Mouse (Mus musculus) liver, adult 2 months (tissue): Measurements from ENCODE around the gene Coa4. TPM values are rescaled to one million over a fixed set of nuclear protein-coding genes. Genes with fewer than 3 reads are reported as not detected.

Experiments used
- DNase-seq: peaks from one replicate; pipeline ENCODE4 v3.0.0-alpha.2; 2011; ENCODE audit warnings: low read depth, low spot score; ENCODE audit errors: extremely low read depth
- H3K27ac ChIP-seq: fragments of 200-500 bp; replicated peaks from 2 replicates; pipeline ENCODE4 v1.5.1; 2012; ENCODE audit warnings: low read depth, mild to moderate bottlenecking, control low read depth, inconsistent platforms, low read length; ENCODE audit not compliant: insufficient read depth
- H3K27me3 ChIP-seq: fragments of 200-500 bp; 2 replicates; pipeline ENCODE4 v1.6.1; 2012; ENCODE audit warnings: mild to moderate bottlenecking, moderate library complexity, low read length, inconsistent platforms; ENCODE audit not compliant: control insufficient read depth, insufficient read depth
- H3K36me3 ChIP-seq: fragments of 200-500 bp; 2 replicates; pipeline ENCODE4 v1.6.1; 2012; ENCODE audit warnings: low read length, inconsistent platforms; ENCODE audit not compliant: control insufficient read depth, insufficient read depth
- H3K4me1 ChIP-seq: fragments of 200-500 bp; 2 replicates; pipeline ENCODE4 v1.6.1; 2011; ENCODE audit warnings: low read length; ENCODE audit not compliant: control insufficient read depth, insufficient read depth
- H3K4me3 ChIP-seq: fragments of 200-500 bp; 2 replicates; pipeline ENCODE4 v1.5.1; 2011; ENCODE audit warnings: low read depth, mild to moderate bottlenecking, control low read depth, low read length, moderate library complexity; ENCODE audit not compliant: insufficient read depth
- H3K79me2 ChIP-seq: fragments of 200-500 bp; 2 replicates; pipeline ENCODE4 v1.6.1; 2012; ENCODE audit warnings: inconsistent platforms, mild to moderate bottlenecking, low read length, moderate library complexity; ENCODE audit not compliant: control insufficient read depth, insufficient read depth
- H3K9ac ChIP-seq: fragments of 200-500 bp; 2 replicates; pipeline ENCODE4 v1.6.1; 2012; ENCODE audit warnings: low read depth, mild to moderate bottlenecking, control low read depth, inconsistent platforms, low read length
- CTCF ChIP-seq: fragments of 200-500 bp; IDR thresholded peaks from 2 replicates; pipeline ENCODE4 v1.5.1; 2011; ENCODE audit warnings: low read depth, low read length, control low read depth
- POLR2A ChIP-seq: fragments of 200-500 bp; IDR thresholded peaks from 2 replicates; pipeline ENCODE4 v1.6.1; 2011; ENCODE audit warnings: low read length, control low read depth; ENCODE audit not compliant: insufficient read depth; ENCODE audit errors: extremely low read depth
- WGBS: fragments of 180-500 bp; shearing (Covaris S2); methylation state at CpG from one replicate; pipeline ENCODE4 v1.1.7; 2018; 5-methylcytosine and 5-hydroxymethylcytosine counted together
- polyA plus RNA-seq: library from polyadenylated mRNA; depleted of rRNA; stranded (reverse); fragments of >200 nt; gene quantifications from 2 replicates; pipeline ENCODE4 v1.2.3, GENCODE M21; 2012; rRNA removed
- total RNA-seq: library from RNA; depleted of rRNA; stranded (reverse); fragments of >200 nt; gene quantifications from 2 replicates; pipeline ENCODE4 v1.2.3, GENCODE M21; 2014; rRNA removed

The Coa4 gene
- total and polyA plus RNA-seq, 2 experiments: 10.7 to 11.6 TPM

DNA sequence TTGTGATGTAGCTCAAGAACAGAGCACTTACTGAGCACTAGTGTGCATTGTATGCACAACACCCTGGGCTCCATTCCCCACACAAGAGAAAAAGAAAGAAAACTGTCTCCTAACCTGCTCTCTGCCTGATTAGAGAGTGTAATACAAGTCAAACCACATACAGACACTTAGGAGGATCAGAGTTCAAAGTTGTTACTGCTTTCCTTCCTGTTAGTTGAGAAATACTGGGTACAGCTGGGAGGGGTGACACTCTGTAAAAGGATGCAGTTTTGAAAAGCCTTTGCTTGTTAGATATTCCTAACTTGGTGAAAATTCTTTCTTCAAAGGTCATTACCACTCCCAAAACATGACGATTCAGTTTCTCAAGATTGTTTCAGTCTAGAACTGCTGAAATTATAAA is 52.9 kb downstream of the Coa4 start:
- Histone ChIP-seq H3K4me1 (peaks cover 3% of the 10 kb centered on the region; the same call in 1 of the 2 replicates), H3K9ac (no peak overlapping the region), H3K27ac (peak overlapping the region; percentile 60; the same call in 1 of the 2 replicates), H3K36me3 (no peaks in the 10 kb centered on the region), H3K79me2 (no peaks in the 10 kb centered on the region), H3K27me3 (no peaks in the 10 kb centered on the region), H3K4me3 (no peak overlapping the region)
- peak; percentile 71 for DNase-seq
- no peak for TF ChIP-seq POLR2A
- no peak for TF ChIP-seq CTCF
- WGBS: 46% methylated on average over 1 of the region's 1 CpGs

Other genes with a start within 250 kb of the Coa4 start
- gene C2cd3, start 164.8 kb upstream of the Coa4 start, total RNA-seq: 4.5 and 5.9 TPM in 2 replicates
- 5.1 TPM in 2 replicates for gene C2cd3, start 164.8 kb upstream of the Coa4 start, polyA plus RNA-seq
- gene Ppme1, start 164.8 kb upstream of the Coa4 start, total RNA-seq: 9.8 and 10.9 TPM in 2 replicates
- 55.2 and 59.1 TPM in 2 replicates for gene Ppme1, start 164.8 kb upstream of the Coa4 start, polyA plus RNA-seq
- not detected in 2 replicates for gene Ucp3, start 64.1 kb upstream of the Coa4 start, total RNA-seq
- gene Ucp3, start 64.1 kb upstream of the Coa4 start, polyA plus RNA-seq: not detected in 2 replicates
- gene Ucp2, start 43.7 kb upstream of the Coa4 start, total RNA-seq: 12.2 and 17.5 TPM in 2 replicates
- gene Ucp2, start 43.7 kb upstream of the Coa4 start, polyA plus RNA-seq: 27.9 and 45.2 TPM in 2 replicates
- 0.27 and 0.55 TPM in 2 replicates for gene Dnajb13, start 22.1 kb upstream of the Coa4 start, total RNA-seq
- gene Dnajb13, start 22.1 kb upstream of the Coa4 start, polyA plus RNA-seq: 0.29 and 0.30 TPM in 2 replicates
- gene Rab6a, start 70.3 kb downstream of the Coa4 start, total RNA-seq: 30.4 and 33.0 TPM in 2 replicates
- 13.2 and 13.5 TPM in 2 replicates for gene Rab6a, start 70.3 kb downstream of the Coa4 start, polyA plus RNA-seq
- gene Mrpl48, start 71.2 kb downstream of the Coa4 start, total RNA-seq: 24.6 and 29.1 TPM in 2 replicates
- gene Mrpl48, start 71.2 kb downstream of the Coa4 start, polyA plus RNA-seq: 9.4 and 9.5 TPM in 2 replicates
- gene Plekhb1, start 125.3 kb downstream of the Coa4 start, total RNA-seq: 10.4 and 22.3 TPM in 2 replicates
- gene Plekhb1, start 125.3 kb downstream of the Coa4 start, polyA plus RNA-seq: 37.6 and 41.4 TPM in 2 replicates
- 7.4 and 11.5 TPM in 2 replicates for gene Fam168a, start 169.6 kb downstream of the Coa4 start, total RNA-seq
- gene Fam168a, start 169.6 kb downstream of the Coa4 start, polyA plus RNA-seq: 32.0 and 38.5 TPM in 2 replicates